Mouse (Mus musculus) stomach, postnatal 0 days (tissue): Measurements from ENCODE around the gene Lrp6. TPM values are rescaled to one million over a fixed set of nuclear protein-coding genes. Genes with fewer than 3 reads are reported as not detected.

Source experiments
- ATAC-seq: fragments of 200-750 bp; cut with Nextera tagmentation; 2 replicates; pipeline ENCODE4 v1.8.0; 2017; ENCODE audit not compliant: low FRiP score, low TSS enrichment
- DNase-seq: peaks from one replicate; pipeline ENCODE4 v3.0.0-alpha.2; 2016; ENCODE audit warnings: low spot score
- H3K27ac ChIP-seq: fragments of 300-500 bp; sonication (generic); replicated peaks from 2 replicates; pipeline ENCODE4 v1.5.1; 2014; ENCODE audit warnings: mild to moderate bottlenecking, control low read depth
- H3K27me3 ChIP-seq: fragments of 300-500 bp; sonication (generic); 2 replicates; pipeline ENCODE4 v1.6.1; 2014; ENCODE audit warnings: low read length; ENCODE audit not compliant: control insufficient read depth, insufficient read depth
- H3K36me3 ChIP-seq: fragments of 300-500 bp; sonication (generic); 2 replicates; pipeline ENCODE4 v1.6.1; 2014; ENCODE audit warnings: low read length, mixed read lengths; ENCODE audit not compliant: control insufficient read depth, insufficient read depth
- H3K4me1 ChIP-seq: fragments of 300-500 bp; sonication (generic); replicated peaks from 2 replicates; pipeline ENCODE4 v1.6.1; 2014; ENCODE audit warnings: antibody characterized with exemption; ENCODE audit not compliant: control insufficient read depth, insufficient read depth
- H3K4me2 ChIP-seq: fragments of 300-500 bp; sonication (generic); replicated peaks from 2 replicates; pipeline ENCODE4 v1.6.1; 2014; ENCODE audit warnings: low read depth, mild to moderate bottlenecking, control low read depth, moderate library complexity
- H3K4me3 ChIP-seq: fragments of 300-500 bp; sonication (generic); 2 replicates; pipeline ENCODE4 v1.5.1; 2014; ENCODE audit warnings: low read depth, low read length, control low read depth
- H3K9ac ChIP-seq: fragments of 300-500 bp; sonication (generic); 2 replicates; pipeline ENCODE4 v1.6.1; 2014; ENCODE audit warnings: mild to moderate bottlenecking, low read length, control low read depth, mixed read lengths
- H3K9me3 ChIP-seq: fragments of 300-500 bp; sonication (generic); 2 replicates; pipeline ENCODE4 v1.6.1; 2016; ENCODE audit warnings: low read length; ENCODE audit not compliant: control insufficient read depth
- CTCF ChIP-seq: IDR thresholded peaks from 2 replicates; pipeline ENCODE4 v1.5.1; 2016; ENCODE audit warnings: antibody characterized with exemption, low read depth, mild to moderate bottlenecking, moderate library complexity
- EP300 ChIP-seq: optimal IDR thresholded peaks from 2 replicates; pipeline ENCODE3; 2016; ENCODE audit warnings: antibody characterized with exemption
- WGBS: fragments of 180-500 bp; shearing (Covaris S2); extraction: QIAGEN DNeasy Blood & Tissue Kit; methylation state at CpG from one replicate; pipeline ENCODE4 v1.1.7; 2014; 5-methylcytosine and 5-hydroxymethylcytosine counted together
- polyA plus RNA-seq: library from polyadenylated mRNA; unstranded; fragments of >200 nt; fragmentation: Nextera tagmentation; extraction: Ambion mirVana; gene quantifications from 2 replicates; pipeline ENCODE4 v1.2.1, GENCODE M21; 2015

Gene Lrp6
- polyA plus RNA-seq, 1 experiment from 2014 or later: 12.1 TPM

DNA sequence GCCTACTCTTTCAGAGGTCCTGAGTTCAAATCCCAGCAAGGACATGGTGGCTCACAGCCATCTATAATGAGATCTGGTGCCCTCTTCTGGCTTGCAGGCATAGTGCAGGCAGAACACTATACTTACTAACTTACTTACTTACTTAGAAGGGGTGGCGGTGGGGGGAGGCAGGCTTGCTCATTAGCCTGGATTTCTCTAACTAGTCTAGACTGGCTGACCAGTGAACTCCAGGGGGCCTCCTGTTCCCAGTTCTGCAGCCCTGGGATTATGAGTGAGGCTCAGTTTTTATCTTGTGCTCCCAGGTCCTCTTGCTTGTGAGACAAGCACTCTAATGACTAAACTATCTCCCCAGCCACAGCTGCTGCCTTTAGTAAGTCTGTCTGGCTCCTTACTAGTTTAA, 112.7 kb downstream of the Lrp6 start:
- peak; percentile 72 for TF ChIP-seq CTCF
- TF ChIP-seq EP300: no peak
- H3K4me1 ChIP-seq: no peaks in the 10 kb centered on the region
- H3K27ac ChIP-seq: no peak overlapping the region
- no peaks in the 10 kb centered on the region for H3K9me3 ChIP-seq
- 92% methylated on average over 1 of the region's 1 CpGs for WGBS
- no peak for DNase-seq
- peaks cover 46% of the 10 kb centered on the region for H3K36me3 ChIP-seq
- ATAC-seq: no peak
- no peak overlapping the region for H3K4me3 ChIP-seq
- H3K27me3 ChIP-seq: no peaks in the 10 kb centered on the region
- no peak overlapping the region for H3K9ac ChIP-seq
- H3K4me2 ChIP-seq: no peak overlapping the region

DNA sequence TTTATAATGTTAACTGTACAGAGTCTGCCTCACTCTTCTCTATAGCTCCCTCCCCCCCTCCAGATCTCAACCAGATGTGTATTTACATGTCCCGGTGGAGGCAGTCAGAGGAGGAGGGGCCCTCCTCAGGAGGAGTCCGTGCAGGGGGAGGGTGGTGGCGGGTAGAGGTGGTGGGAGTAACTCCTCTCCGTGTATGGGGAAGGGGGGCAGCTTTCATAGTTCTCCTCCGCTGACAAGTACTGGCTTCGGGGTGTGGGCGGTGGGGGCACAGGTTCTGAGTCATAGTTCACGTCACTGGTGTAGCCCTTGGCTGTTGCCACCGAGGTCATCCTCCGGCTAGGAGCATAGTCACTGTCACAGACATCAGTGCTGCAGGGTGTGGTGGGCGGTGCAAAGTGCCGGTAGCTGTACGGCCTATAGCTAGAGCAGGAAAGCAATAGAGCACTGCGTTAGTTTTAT, 116.1 kb downstream of the Lrp6 start:
- TF ChIP-seq EP300: no peak
- no peak for TF ChIP-seq CTCF
- DNase-seq (no peak), ATAC-seq (peak; percentile 64)
- Histone ChIP-seq H3K27ac (no peak overlapping the region), H3K4me3 (no peak overlapping the region), H3K4me2 (no peak overlapping the region), H3K9me3 (no peaks in the 10 kb centered on the region), H3K36me3 (peaks cover 29% of the 10 kb centered on the region; the same call in 1 of the 2 replicates), H3K4me1 (no peaks in the 10 kb centered on the region), H3K9ac (no peak overlapping the region), H3K27me3 (no peaks in the 10 kb centered on the region)
- 44% methylated on average over 14 of the region's 14 CpGs for WGBS

DNA sequence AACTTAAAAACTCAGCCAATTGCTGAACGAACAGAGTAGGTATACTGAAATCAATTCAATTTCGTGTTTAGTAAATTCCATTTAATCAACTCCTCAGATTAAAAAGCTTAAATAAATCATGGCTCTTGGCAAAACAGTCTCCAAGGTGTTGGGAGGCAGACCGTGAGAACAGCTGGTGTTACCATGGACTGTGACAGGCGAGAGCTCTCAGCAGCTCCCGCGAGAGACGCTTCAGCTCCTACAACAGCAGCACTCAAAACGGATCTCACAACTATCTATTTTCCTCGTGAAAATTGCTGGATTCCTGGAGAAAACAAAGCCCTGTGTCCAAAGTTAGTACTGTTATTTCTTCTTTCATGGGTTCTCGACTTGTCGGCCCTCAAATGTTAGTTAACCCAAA, 116.8 kb downstream of the Lrp6 start:
- Histone ChIP-seq H3K27me3 (no peaks in the 10 kb centered on the region), H3K4me2 (no peak overlapping the region), H3K4me3 (no peak overlapping the region), H3K9ac (no peak overlapping the region), H3K4me1 (no peaks in the 10 kb centered on the region), H3K27ac (no peak overlapping the region), H3K9me3 (no peaks in the 10 kb centered on the region), H3K36me3 (peaks cover 27% of the 10 kb centered on the region; the same call in 1 of the 2 replicates)
- no peak for TF ChIP-seq CTCF
- no peak for TF ChIP-seq EP300
- ATAC-seq: no peak
- no peak for DNase-seq
- 64% methylated on average over 11 of the region's 11 CpGs for WGBS

DNA sequence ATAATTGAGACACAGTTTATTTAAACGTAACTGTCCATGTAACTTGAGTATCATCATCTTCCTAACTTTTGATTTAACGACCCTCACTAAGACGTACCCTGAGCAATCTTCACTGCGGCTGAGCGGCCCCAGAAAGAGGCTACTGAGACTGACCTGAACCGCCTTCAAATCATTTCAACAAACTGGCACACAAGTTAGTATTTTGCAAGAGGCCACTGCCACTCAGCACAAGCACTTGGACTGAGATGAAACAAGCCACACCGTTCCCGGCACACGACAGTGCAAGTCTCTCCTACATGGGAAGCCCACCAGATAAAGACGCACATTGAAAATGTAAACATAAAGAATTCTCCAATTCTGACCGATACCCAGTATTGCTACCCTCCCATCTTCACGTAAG, 118.3 kb downstream of the Lrp6 start:
- Histone ChIP-seq H3K27ac (no peak overlapping the region), H3K4me1 (no peaks in the 10 kb centered on the region; the same call in 1 of the 2 replicates), H3K4me3 (no peak overlapping the region), H3K4me2 (no peak overlapping the region), H3K27me3 (no peaks in the 10 kb centered on the region), H3K9me3 (no peaks in the 10 kb centered on the region), H3K9ac (no peak overlapping the region), H3K36me3 (peaks cover 19% of the 10 kb centered on the region; the same call in 1 of the 2 replicates)
- 92% methylated on average over 12 of the region's 12 CpGs for WGBS
- TF ChIP-seq EP300: no peak
- no peak for TF ChIP-seq CTCF
- DNase-seq (no peak), ATAC-seq (no peak)

DNA sequence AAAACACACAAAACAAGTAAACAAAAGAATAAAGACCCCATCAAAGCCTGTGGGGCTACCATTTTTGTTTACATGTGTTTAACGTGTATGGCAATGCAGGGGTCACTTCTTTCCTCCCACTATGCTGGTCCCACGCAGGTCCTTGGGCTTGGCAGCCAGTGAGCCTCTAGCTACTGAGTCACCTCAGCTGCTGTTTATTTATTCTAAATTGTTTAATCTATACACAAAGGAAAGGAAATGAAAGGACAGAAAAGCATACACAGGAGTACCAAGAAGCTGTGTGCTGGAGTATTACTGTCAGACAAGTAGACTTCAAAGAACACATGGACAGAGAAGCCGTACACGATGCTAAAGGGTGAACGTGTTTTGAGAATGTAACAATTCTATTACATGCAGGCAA, 122.8 kb downstream of the Lrp6 start:
- ATAC-seq: peak; percentile 67
- Histone ChIP-seq H3K4me3 (no peak overlapping the region), H3K4me1 (no peaks in the 10 kb centered on the region; the same call in 1 of the 2 replicates), H3K9me3 (no peaks in the 10 kb centered on the region), H3K27ac (peak overlapping the region; percentile 93), H3K27me3 (no peaks in the 10 kb centered on the region), H3K36me3 (0 out of 2 replicates have a peak, but pooled peaks cover 2% of the 10 kb centered on the region), H3K4me2 (no peak overlapping the region), H3K9ac (no peak overlapping the region)
- WGBS: 21% methylated on average over 5 of the region's 5 CpGs
- peak; percentile 34 for DNase-seq
- TF ChIP-seq CTCF (no peak), EP300 (no peak)

DNA sequence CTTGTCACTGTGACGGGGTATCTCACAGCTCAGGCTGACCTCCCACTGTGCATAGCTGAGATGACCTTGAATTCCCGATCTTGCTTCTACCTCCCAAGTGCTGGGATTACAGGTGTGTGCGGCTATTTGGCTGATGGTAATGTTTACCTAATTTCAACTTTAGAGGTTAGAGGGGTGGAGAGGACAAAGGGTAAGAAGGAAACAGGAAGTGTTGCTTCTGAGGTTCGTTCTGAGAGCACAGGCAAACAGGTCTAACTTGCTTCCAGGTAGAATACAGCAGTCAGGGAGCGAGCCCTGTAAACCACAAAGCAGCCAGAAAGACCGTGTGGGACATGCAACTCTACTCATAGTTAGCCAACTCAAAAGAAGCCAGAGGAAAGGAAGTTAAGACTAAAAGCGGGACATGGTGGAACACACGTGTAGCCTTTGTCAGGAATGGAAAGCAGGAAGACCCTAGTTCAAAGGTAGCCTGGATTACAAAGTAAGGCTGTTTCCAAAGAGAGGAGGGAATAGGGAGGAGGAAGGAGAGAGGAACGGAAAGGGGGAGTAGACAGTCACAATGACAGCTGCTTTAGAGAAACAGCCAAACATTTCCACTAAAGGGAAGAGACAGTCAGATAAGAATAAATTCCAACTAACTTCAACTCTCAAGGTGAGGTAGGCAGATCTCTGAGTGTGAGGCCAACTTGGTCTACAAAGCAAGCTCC, 123.4 kb downstream of the Lrp6 start:
- Histone ChIP-seq H3K4me3 (no peak overlapping the region), H3K9ac (no peak overlapping the region), H3K27ac (peak overlapping the region; percentile 93), H3K36me3 (0 out of 2 replicates have a peak, but pooled peaks cover 2% of the 10 kb centered on the region), H3K4me2 (no peak overlapping the region; the same call in 1 of the 2 replicates), H3K27me3 (no peaks in the 10 kb centered on the region), H3K4me1 (no peaks in the 10 kb centered on the region; the same call in 1 of the 2 replicates), H3K9me3 (no peaks in the 10 kb centered on the region)
- 37% methylated on average over 9 of the region's 9 CpGs for WGBS
- DNase-seq (peak; percentile 67), ATAC-seq (peak; percentile 93)
- TF ChIP-seq EP300 (no peak), CTCF (no peak)
